Mouse (Mus musculus) CD8-positive naive resting alpha-beta T cell, adult 2 months (primary cell): ENCODE results near the gene Slc5a12.

Experiments
- DNase-seq, 2 experiments: peaks; one replicate each; pipeline ENCODE4 v3.0.0; 2022; ENCODE audit warnings: low read depth in 2 of 2, low spot score in 2 of 2

The Slc5a12 gene

GRCm38 (mm10) chr2:110596932-110597331 lies at the start of gene Slc5a12:
Slc5a12 (plus strand) TSS chr2:110597298.
- DNase-seq = no peak

GRCm38 (mm10) chr2:110556098-110556497 lies 41.0 kb upstream of the Slc5a12 start:
- DNase-seq = no peak

GRCm38 (mm10) chr2:110562621-110563020 lies 34.5 kb upstream of the Slc5a12 start:
- DNase-seq = no peak

GRCm38 (mm10) chr2:110564673-110565627 lies 32.1 kb upstream of the Slc5a12 start:
- no peak for DNase-seq

- DNase-seq = no peak
These were observed 10.4 kb upstream of the Slc5a12 start for GRCm38 (mm10) chr2:110586692-110587091.

- DNase-seq = no peak
These were observed 7.1 kb upstream of the Slc5a12 start for GRCm38 (mm10) chr2:110590007-110590406.

GRCm38 (mm10) chr2:110592276-110592675 lies 4.8 kb upstream of the Slc5a12 start:
- DNase-seq = no peak

- no peak for DNase-seq
These were observed 47.3 kb downstream of the Slc5a12 start for GRCm38 (mm10) chr2:110644358-110644757.

- no peak for DNase-seq
These were observed 47.7 kb downstream of the Slc5a12 start for GRCm38 (mm10) chr2:110644846-110645245.

GRCm38 (mm10) chr2:110663329-110663728 lies 66.2 kb downstream of the Slc5a12 start:
- no peak for DNase-seq

GRCm38 (mm10) chr2:110671071-110671624 lies 74.0 kb downstream of the Slc5a12 start:
- DNase-seq = no peak
